Mouse (Mus musculus): ENCODE measurements around the gene Smyd3. TPM values are rescaled to one million over a fixed set of nuclear protein-coding genes. Genes with fewer than 3 reads are reported as not detected.
A peak's percentile ranks its signal among the peaks of the same experiment; 100 is the strongest.

The Smyd3 gene
- total RNA-seq, 2 experiments from 2014 or later: 5.1 to 5.8 TPM

- DNase-seq: no peak
- intact Hi-C loops (cut with DNase I): no loop called here
- Histone ChIP-seq H3K4me3 (no peak overlapping the region), H3K27ac (no peak overlapping the region)
- TF ChIP-seq CTCF (IDR thresholded peaks at IDR 0.05): no peak
These were observed 309.8 kb downstream of the Smyd3 start for GRCm38 (mm10) chr1:179207846-179208595.

- no peak for DNase-seq
- TF ChIP-seq CTCF (IDR thresholded peaks at IDR 0.05): no peak
- intact Hi-C loops (cut with DNase I): no loop called here
These were observed 310.6 kb downstream of the Smyd3 start for GRCm38 (mm10) chr1:179207180-179207741.

DNA sequence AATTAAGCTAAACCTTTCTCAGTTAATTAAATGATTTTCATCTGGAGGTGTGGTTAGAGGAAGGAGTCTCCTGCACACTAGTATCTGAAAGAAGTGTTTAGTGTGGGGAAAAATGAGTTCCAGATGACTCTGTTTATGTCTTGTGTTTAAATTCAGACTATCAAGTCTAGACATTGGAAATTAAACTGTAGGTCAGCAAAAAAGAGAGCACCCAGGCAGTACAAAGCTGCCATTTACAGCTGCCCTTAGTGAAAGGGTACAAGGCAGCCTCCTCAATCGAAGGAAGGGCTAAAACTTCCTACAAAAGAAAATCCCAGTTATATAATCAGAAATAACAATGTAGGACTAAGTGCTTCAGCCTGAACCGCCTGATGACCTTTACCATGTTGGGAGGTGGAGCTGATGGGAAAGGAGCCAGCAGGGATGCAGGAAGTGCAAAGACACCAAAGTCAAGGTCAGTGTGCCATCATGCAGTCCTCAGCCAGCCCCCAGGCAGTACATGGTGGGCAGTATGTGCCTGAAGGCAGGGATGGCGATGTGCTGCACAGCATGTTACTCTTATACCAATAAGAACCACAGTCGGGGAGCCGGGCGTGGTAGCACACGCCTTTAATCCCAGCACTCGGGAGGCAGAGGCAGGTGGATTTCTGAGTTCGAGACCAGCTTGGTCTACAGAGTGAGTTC is 319.2 kb downstream of the Smyd3 start:
- Histone ChIP-seq H3K27ac (no peak overlapping the region), H3K4me3 (no peak overlapping the region)
- intact Hi-C loops (cut with DNase I): no loop called here
- no peak for DNase-seq
- TF ChIP-seq CTCF (IDR thresholded peaks at IDR 0.05): no peak

More at GRCm38 (mm10) chr1:179207180-179207741, 310.6 kb downstream of the Smyd3 start:
- H3K27ac ChIP-seq: no peak overlapping the region
- H3K4me3 ChIP-seq: no peak overlapping the region

DNA sequence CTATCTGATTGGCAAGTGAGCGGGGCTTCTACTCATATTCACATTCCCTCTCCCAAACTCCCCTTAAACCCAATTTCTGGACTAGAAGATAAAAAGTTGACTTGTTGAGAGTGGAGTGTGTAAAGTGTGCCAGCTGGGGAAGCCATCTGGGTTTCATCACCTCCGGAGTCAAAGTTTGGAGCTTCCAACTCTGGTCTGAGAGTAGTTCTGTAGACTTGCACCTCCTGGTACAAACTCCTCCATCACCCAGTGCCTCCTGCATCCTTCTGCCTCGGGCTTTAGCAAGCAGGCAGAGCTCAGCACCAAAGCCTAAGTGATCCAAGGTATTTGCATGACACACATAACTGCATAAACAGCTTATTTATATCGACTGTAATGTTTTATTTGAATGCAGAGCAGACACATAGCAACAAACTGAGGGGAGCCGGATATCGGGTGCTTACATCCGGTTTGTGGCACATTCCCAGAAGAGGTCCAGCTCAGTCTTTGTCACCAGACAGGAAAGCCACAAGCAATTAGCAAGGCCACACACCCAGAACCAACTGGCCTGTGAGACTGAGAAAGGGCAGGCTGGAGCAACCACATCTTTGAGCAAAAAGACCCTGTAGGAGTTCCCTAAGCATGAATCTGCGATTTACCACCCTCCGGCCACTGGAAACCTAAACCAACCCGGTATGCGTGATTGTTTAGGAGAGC is 319.9 kb downstream of the Smyd3 start:
- intact Hi-C loops (cut with DNase I): no loop called here
- no peak overlapping the region for H3K27ac ChIP-seq
- no peak for TF ChIP-seq CTCF (IDR thresholded peaks at IDR 0.05)
- no peak for DNase-seq
- no peak overlapping the region for H3K4me3 ChIP-seq

DNA sequence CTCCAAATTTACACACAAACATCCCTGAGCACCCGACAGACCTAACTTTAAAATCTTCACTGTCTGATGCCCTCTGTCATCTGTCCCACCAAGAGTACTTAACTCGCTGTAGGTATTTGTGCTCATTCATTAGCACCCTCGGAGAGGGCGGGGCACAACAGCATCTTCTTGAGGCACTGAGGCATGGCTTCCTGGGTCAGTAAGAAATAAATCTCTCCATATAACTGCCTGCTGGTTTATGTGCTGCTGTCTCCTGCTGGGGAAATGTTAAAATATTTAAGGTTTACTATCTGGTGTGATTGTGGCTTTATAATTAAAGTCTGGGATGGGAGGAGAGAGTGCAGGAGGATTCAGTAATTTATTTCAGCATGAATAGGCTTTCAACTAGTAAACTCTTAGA is 320.7 kb downstream of the Smyd3 start:
- TF ChIP-seq CTCF (IDR thresholded peaks at IDR 0.05): no peak
- DNase-seq: no peak
- Histone ChIP-seq H3K4me3 (no peak overlapping the region), H3K27ac (no peak overlapping the region)
- intact Hi-C loops (cut with DNase I): no loop called here

- H3K27ac ChIP-seq: no peak overlapping the region
- TF ChIP-seq CTCF (IDR thresholded peaks at IDR 0.05): peak; percentile 16; the same call in 1 of the 2 replicates
- no peak for DNase-seq
- intact Hi-C loops (cut with DNase I): no loop called here
- no peak overlapping the region for H3K4me3 ChIP-seq
These were observed 321.4 kb downstream of the Smyd3 start for GRCm38 (mm10) chr1:179196422-179196821.

DNA sequence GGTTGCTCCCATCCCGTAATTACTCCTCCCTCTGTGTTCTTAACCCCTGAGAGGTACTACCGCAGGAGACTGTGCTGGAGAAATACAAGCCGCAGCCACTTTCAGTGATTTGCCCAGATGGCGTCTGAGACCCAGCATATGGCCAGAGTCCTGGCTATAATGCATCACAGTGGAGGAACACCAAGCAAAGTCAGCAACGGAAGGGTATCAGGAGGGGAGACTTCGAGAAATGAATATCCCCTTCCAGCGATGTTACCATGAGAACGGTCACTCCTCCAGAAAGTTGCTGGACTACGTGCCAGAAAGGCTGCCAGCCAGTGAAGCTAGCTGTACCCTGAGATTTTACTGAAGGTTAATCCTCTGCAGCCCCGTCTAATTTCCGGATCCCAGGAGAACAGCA is 325.1 kb downstream of the Smyd3 start:
- intact Hi-C loops (cut with DNase I): no loop called here
- no peak for TF ChIP-seq CTCF (IDR thresholded peaks at IDR 0.05)
- no peak for DNase-seq
- H3K27ac ChIP-seq: no peak overlapping the region
- no peak overlapping the region for H3K4me3 ChIP-seq

- TF ChIP-seq CTCF (IDR thresholded peaks at IDR 0.05): no peak
- no peak overlapping the region for H3K27ac ChIP-seq
- DNase-seq: no peak
- intact Hi-C loops (cut with DNase I): no loop called here
- H3K4me3 ChIP-seq: no peak overlapping the region
These were observed 327.0 kb downstream of the Smyd3 start for GRCm38 (mm10) chr1:179190837-179191236.

DNA sequence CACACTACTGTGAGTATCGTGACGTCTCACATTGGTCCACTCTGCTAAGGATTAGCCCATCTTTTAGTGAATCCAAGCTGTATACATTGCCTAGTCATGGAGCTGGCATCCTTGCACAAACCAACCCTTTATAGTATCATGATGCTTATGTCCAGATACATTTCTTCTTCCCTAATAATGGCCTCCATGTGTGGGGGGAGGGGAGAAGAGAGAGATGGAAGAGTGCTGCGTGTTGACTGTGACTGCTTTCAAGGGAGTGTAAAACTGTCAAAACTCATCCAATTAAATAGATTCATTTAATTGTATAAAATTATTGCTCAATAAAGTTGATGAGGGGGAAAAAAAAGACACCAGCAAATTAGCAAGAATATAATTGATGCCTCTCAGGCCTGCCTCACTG is 330.7 kb downstream of the Smyd3 start:
- Histone ChIP-seq H3K27ac (no peak overlapping the region), H3K4me3 (no peak overlapping the region)
- intact Hi-C loops (cut with DNase I): no loop called here
- no peak for TF ChIP-seq CTCF (IDR thresholded peaks at IDR 0.05)
- no peak for DNase-seq

GRCm38 (mm10) chr1:179184631-179185030 is 333.2 kb downstream of the Smyd3 start:
- intact Hi-C loops (cut with DNase I): no loop called here
- no peak for TF ChIP-seq CTCF (IDR thresholded peaks at IDR 0.05)
- H3K27ac ChIP-seq: no peak overlapping the region

GRCm38 (mm10) chr1:179183499-179183898 is 334.3 kb downstream of the Smyd3 start:
- intact Hi-C loops (cut with DNase I): no loop called here
- DNase-seq: no peak
- no peak for TF ChIP-seq CTCF (IDR thresholded peaks at IDR 0.05)
- H3K27ac ChIP-seq: no peak overlapping the region
- no peak overlapping the region for H3K4me3 ChIP-seq

More at GRCm38 (mm10) chr1:179184631-179185030, 333.2 kb downstream of the Smyd3 start:
- no peak overlapping the region for H3K4me3 ChIP-seq
- DNase-seq: no peak

GRCm38 (mm10) chr1:179180546-179180945 is 337.3 kb downstream of the Smyd3 start:
- no peak for TF ChIP-seq CTCF (IDR thresholded peaks at IDR 0.05)
- intact Hi-C loops (cut with DNase I): no loop called here
- no peak for DNase-seq
- no peak overlapping the region for H3K4me3 ChIP-seq
- H3K27ac ChIP-seq: no peak overlapping the region

All from gastrocnemius, adult 2 months (tissue).